Mouse (Mus musculus) activated CD4-positive, CD25-positive, alpha-beta regulatory T cell, adult 4 months (primary cell): ENCODE measurements around the gene Rrp7a. TPM values are rescaled to one million over a fixed set of nuclear protein-coding genes. Genes with fewer than 3 reads are reported as not detected.

Source experiments
- ATAC-seq: one replicate; pipeline ENCODE4 v1.8.0; 2017
- polyA plus RNA-seq, 2 experiments: library from polyadenylated mRNA; unstranded; fragments of 100-300 nt; shearing (Covaris generic); gene quantifications; one replicate each; pipeline ENCODE4 v1.2.1; 2017

The Rrp7a gene
- 10 to 100 TPM; 67.8 to 87.0 TPM for polyA plus RNA-seq

DNA sequence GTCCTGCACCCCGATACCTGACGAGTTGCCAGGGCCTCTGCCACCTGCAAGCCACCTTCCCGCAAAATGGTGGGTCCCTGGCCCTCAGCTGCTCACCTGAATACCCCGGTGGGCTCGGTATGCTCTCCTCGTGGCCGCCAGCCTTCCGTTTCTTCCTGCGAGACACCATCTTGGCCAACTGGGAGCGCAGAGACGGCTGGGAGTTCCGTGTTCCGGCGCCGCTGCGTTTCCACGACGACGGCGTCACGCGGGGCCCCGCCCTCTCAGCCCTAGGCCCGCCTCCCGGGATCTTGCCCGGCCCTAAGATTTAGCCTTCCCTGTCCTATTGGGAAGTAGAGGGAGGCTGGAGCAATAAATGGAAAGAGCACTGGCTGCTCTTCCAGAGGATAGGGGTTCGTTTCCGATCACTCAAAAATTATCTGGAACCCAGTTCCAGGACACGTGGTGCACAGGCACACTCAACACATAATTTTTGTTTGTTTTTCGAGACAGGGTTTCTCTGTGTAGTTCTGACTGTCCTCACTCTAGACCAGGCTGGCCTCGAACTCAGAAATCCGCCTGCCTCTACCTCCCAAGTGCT lies at the start of gene Rrp7a:
Rrp7a (minus strand) TSS at position 236 of the 580 bp plus-strand sequence.
- peak; percentile 76 for ATAC-seq

DNA sequence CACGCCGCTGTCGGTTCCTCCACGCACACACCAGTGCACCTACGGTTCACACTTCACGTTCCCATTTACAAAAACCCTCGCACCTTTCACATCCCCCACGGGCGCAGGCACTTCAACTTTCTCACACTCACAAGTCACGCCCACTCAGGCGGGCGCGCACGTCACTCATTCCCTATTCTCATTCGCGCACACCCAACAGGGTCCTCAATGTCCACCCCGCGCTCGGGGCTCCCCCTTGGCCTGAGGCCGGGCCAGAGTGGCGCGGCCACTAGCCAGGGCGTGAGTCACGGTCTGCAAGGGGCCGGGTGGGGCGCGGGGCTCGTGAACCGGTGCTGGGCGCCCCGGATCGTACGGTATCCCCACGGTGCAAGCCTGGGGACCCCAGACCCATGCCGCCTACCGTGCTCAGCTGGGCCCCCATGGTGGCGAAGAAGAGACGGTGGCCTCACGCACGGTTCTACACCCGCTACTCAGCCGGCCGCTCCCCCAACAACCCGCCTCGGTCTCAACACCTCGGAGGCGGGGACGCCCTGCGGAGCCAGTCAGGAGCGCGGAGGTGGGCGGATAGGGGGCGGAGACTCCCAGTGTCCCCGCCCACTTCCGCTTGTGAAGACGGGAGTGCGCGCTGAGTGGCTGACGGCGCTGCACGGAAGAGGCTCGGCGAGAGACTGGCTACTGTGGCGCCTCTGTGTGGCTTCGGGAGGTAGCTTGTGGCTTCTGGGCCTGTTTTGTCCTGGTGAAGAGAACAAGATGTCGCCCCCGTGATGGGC lies 49.3 kb upstream of the Rrp7a start:
- peak; percentile 93 for ATAC-seq

DNA sequence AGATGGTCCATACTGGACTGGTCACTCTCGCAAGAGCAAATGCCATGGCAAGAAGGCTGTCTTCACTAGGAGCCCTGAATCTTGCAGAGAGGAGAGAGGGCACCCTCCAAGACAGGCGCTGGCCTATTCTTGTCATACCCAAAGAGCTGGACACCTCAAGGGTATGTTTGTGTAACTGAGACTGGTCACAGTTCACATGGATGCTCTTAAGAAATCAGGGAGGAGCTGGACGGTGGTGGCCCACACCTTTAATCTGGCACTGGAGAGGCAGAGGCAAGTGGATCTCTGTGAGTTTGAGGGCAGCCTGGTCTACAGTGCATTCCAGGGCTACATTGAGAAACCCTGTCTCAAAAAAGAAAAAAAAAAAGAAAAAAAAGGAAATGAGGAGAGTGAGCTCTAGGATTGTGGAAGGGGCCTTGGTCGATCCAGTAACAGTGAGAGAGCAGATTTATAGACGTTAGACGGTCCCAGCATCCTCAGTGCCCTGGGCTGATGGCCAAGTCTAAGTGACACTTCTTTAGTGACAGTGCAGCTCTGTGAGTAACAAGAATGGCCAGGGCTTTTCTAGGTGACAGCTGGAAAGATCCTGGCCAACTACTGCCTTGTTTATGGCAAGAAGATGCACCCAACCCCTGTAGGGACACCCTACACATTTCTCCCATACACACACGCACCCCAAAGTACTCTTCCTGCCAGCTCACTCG lies 48.5 kb upstream of the Rrp7a start:
- ATAC-seq: no peak

DNA sequence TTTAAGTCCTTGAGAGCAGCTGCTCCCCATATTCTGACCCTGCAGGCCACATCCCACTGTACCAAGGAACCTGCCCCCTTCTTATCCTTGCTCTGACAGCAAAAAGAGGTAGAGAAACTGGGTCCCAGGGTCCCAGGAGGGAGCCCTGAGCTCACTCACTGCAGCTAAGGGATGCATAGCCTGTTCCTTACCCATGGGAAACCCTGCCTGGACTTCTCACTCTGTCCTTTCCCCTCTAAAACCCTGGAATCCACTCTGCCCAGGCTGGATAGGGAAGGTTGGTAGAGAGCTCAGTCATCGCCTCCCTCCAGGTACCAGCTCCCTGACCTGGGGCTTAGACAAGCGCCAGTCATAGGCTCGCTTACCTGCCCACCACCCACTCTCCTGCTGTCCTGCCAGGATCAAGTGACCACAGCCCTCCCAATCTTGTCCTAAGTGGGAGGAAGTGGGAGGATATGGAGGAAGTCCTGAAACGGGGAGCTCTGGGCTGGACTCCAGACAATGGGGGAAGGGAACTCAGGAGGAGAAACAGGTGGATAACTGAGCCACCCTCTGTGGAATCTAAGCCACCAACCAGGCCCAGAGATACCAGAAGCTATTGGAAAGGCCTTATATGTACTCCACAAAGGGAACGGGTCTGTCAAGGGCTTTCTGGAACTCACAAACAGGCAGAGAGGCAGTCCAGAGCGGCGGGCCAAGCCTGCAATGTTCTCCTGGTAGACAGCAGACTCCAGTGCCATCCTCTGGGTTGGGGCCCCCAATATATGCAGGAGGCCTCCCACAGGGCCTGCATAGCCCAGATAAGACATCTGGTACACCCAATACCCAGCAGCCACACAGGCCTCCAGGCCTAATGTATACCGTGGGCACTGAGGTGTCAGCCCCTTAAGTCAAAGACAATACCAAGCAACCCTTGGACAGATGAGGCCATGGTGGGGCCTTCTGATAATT lies 47.4 kb upstream of the Rrp7a start:
- ATAC-seq: no peak

DNA sequence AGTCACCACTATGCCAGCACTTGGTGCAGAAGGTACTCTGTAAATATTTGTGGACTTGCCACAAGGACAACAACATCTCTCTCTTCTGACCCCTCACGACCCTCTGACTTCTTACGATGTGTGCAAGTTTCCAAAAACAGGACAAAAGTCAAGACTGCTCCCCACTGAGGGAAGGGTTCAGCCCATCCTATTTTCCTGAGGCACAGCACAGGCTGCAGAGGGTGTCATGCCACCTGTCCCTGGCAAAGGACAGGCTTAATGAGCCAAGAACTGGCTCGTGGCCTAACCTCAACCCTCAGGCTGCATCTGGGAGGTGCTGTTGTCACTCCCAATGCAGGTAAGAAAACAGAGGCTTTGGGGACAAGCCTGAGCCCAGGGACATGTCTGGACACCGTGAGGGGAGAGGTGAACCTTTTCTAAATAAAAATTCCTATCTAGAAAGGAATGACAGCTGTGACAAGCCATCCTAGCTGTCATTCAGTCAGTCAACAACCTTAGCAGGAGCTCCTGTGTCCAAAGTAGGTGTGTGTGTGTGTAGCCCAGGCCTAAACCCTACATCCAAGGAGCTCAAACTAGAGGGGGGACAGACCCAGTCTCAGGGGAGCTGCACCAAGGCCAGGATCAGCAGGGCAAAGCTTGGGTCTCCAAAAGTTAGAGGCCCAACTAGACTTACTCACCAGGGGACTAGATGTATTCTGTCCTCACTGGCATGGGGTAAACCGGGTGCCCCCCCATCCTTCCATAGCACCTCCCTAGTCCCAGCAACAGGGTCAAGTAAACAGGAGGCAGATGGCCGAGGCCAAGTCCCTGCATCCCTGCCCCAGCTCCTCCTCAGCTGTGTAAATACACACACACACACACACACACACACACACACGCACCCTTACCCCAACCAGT lies 46.5 kb upstream of the Rrp7a start:
- no peak for ATAC-seq

DNA sequence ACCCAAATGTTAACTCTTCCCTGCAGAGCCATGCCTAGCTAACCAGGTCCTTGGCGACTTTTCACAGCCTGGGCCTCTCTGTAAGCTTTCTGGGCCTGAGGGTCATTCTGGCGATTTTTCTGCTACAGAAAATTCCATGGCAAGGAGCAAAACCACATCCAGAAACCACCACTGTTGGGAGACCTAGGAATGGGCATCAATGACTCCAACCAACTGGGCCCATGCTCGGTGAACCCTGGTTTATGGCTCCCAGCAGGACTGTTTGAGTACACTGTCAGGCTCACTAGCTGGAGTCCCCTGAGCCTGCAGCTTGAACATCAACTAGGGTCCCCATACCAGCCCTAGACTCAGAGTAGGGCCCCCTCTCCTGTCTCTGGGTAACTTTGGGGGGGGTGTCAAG lies 45.7 kb upstream of the Rrp7a start:
- no peak for ATAC-seq

DNA sequence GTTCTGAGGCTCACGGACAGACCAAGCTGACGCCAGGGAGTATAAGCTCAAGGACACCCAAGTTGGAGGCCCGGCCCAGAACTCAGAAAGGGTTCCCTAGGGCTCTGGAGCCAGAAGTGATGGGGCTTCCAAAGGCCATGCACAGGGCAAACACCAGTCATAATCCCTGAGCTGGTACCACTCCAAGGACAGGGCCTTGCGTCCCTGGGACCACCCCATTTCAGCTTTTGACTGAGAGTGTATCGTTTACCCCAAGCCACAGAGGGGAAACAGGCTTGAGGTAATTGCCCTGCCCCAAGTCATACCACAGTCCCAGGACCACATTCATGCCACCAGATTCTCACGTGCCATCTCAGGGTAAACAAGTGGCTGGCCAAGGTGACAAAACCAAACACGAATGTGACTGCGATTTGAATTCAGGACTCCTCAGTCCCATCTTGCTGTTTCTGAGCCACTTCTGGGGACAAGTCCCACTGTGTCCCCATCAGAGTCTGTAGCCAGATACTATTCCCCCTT lies 45.0 kb upstream of the Rrp7a start:
- no peak for ATAC-seq

DNA sequence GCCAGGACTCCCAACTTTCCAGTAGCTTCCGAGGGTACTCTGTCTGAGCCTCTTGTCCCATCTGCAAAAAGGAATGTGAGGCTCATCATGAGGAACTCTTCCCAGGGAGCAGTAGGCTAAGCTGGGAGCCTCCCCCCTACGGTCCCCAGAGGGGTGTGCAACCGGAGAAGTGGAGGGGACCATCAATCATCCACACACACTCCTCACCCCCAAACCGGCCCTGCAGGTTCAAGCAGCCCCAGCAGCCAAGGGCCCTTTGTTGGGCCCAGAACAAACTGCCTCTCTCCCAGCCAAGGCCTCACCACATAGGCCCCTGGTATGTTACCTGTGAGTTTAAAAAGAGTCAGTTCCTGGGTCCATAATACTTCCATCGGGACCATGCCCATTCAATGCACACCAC lies 44.5 kb upstream of the Rrp7a start:
- no peak for ATAC-seq

DNA sequence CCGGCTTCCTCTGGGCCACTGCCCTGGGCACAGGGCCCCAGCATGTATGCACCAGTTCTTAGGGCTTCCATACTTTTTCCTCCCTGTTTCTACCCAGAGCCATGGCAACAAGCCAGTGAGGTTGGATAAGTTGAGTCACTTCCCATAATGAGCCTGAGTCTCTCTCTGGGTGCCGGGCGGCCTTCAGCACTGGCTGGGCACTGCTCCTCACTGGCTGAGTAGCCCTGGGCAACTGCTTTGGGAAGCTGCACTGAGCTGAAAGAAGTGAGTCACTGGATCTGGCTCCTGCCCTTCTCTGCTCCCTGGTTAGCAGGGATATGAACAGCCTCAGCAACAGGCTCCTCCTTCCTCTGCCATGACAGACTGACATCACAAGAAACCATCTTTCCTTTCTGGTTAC lies 44.0 kb upstream of the Rrp7a start:
- no peak for ATAC-seq

DNA sequence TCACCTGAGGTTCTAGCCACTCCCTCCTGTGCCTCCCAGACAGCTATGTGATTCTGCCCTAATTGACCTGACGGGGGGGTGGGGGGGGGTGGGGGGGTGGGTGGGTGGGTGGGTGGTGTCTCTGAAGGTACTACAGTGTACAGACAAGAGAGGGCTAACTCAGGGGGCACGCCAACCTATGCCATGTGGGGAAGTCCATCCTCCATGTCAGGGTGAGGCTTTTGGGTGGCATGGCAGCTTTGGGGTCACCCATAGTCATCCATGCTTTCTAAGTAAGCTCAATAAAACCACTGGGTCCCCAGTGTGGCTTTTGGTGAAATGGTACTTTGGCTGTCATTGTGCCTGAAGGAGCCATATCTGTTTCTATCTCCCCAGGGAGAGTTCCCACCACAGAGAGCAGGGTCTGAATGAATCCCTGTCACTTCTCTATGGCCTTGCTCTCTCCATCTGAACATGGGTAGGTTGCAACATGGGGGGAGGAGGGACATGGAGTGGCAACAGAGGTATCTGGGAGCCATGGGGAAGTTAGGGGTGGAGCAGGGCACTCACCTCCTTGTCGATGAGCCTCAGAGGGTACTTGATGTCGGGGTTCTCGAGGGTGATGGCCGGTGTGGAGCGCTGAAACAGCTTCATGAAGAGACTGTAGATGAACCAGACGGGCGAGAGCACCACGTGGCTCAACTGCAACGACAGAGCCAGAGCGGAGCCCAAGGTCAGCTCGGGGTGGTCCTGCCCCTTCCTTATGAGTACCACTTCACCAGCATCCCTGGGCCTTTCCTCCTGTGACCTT lies 43.1 kb upstream of the Rrp7a start:
- no peak for ATAC-seq

DNA sequence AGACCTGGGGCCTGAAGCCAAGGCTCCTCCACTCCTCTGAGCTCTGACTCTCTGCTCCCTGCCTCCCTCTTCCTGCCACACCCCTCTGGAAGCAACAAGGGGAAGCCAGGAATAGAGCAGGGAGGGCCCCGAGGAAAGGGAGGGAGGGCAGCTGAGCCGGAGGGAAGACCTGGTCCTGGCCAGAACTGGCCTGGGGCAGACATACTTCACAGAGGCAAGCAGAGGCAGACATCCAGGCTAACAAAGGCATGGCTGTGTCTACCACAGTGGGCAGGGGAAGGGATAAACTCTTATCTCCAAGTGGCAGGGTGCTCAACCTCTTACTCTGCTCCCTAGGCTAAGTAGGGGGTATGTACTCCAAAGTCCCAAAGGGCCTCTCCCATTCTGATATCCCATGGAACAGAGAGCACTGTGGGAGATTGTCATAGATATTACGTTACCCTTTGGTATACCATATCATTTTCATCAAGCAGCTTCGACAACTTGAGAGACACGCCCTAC lies 42.4 kb upstream of the Rrp7a start:
- ATAC-seq: no peak

DNA sequence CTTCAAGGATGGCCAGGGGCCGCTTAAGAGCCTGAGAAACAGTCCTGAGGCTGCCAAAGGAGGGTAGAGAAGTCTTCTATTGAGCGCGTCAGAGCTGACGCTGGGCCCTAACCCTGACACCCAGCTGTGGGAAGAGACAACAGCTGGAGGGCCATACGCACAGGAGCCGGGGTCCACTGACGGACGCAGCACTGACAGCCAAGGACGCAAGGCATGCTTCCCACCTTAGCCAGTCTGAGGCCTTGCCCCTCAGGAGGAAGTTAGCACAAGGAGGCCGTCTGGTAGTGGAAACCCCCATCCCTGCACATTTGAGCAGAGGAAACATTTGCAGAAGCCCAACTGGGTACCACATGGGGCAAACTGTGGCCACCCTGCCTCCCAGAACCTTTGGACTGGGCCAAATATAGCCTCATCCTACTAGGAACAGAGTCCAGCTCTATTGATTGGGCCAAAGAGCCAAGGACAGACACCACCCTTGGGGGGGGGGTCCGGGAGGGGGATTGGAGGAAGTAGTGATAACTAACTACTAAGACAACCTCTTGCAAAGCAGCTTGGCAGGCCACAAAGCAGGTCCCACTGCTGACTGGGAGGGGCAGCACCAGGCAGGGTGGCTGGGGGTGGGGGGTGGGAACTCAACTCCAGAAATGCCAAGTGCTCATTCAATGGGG lies 40.4 kb upstream of the Rrp7a start:
- ATAC-seq: no peak

DNA sequence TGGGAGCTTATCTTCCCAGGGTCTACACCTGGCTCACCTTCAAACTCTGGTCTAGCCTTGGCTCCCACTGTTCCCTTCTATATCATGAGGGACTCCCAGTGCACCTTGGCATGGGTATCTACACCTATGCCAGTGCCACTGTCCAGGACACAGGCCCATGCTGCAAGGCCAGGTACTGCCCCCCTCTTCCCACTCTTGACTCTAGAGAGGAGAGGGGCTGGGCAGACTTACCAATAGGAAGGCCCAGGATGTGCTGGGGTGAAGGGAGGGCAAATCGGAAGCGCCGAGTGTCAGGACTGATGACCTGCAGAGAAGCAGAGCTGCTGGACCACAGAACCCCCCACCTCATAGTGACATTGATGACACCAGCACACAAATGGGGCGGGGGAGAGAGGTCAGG lies 39.4 kb upstream of the Rrp7a start:
- no peak for ATAC-seq

DNA sequence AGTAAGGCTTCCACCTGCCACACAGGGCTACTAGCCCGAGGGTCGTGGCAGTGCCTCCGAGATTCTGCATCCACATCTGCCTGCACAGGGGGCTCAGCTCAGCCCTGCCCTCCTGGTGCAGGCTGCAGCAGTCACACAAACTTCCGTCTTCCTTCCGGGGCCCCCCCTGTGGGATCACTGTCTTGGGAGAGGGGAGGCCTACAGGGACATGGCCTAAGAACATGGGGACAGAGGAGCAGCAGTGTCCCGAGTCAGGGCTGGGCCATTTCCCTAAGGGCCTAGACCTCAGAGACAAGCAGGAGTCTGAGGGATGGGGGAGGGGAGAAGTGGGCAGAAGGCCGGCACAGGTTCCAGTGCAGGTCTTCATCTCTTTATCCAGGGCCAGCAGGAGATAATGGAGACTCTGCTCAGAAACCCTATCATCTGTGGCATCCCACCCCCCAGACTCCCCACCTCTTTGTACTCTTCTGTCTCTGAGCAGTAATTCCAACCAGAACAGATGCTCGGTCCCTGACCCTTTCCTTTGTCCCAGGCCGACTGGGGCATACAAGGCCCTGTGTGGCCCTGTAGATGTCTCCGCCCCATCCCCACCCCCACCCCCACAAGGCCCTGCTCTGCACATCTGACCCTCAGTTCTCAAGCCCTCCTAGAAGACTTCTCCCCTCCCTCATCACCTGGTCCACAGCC lies 38.6 kb upstream of the Rrp7a start:
- ATAC-seq: no peak

DNA sequence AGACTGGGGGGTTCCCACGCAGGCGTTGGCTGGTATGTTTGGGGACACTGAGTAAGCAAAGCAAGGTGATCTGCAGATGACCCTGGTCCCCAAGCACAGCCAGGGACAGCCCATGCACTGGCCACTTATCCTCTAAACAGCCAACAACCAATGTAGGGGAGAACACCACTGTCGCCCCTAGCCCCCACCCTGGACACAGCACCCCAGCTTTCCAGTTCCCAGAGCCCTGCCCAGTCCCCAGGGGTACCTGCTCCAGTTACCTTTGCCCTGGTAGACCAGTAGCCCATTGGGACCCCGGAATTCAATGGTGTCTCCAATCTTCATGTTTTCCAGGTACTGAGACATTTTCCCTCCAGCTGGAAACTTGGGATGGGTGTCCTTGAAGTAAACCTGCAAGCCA lies 38.0 kb upstream of the Rrp7a start:
- ATAC-seq: no peak

DNA sequence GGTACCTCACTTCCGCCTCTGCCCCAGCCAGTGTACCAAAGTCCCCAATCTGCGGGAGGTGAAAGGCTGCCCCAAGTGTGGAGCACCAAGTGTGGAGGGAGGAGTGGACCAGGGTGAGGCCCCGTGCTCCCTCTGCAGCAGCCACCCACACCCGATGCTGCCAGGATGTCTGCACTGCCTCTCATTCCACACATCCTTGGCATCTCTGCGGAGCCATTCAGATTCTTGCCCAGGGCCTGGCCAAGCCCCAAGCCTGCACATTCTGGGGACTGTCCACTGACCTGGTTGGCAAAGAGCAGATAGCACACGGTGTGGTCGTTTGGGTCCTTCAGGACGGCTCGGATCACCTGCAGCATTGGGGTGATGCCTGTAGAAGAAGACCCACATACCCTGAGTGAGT lies 37.2 kb upstream of the Rrp7a start:
- ATAC-seq: no peak

DNA sequence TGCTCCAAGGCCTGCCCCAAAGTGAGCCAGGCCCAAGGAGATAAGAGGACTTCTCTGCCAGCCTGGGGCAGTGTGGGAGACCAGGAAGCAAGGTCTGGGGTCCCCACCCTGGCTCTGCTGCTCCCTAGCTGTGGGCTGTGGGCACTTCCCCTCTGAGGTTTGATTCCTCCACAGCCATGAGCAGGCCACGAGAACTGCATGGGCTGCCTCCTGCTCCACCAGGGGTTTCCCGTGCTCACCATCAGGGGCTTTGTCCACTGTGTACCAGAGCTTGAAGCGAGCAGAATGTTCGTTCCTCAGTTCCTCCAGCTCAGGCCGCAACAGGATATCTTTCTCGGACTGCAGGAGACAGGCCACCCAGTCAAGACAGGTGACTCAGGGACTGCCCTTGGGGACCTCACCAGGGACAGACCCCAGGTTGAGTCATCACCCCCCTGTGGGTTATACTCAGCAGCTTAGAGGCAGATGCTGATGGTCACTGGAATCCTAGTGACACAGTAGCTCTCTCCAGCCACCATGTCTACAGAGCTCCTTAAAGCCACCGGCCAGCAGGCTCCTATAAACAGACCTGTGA lies 36.1 kb upstream of the Rrp7a start:
- ATAC-seq: no peak

DNA sequence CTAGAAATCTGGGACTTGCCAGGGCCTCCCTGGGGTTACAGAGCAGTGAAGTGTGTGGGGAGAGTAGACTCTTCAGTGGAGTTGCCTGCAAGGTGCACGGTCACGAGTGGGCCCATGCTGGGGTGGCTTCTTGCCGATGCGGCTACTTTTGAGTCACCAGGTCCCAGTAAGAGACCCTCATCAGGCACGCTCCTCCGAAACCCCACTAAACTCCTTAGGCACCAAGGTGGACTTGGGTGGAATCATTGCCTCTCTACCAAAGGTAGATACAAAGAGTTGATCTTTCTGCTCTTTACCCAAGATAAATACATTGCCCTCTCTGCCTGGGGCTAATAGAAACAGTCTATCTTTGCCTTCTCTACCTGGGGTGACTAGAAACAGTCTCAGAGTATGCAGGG lies 35.1 kb upstream of the Rrp7a start:
- no peak for ATAC-seq
